Mouse (Mus musculus) kidney, postnatal 25 days (tissue): ENCODE data around the gene Fam83f.

Source experiments
- DNase-seq, 2 experiments: peaks; one replicate each; pipeline ENCODE4 v3.0.0; 2021; ENCODE audit warnings: mixed read lengths in 2 of 2

Gene Fam83f

DNA sequence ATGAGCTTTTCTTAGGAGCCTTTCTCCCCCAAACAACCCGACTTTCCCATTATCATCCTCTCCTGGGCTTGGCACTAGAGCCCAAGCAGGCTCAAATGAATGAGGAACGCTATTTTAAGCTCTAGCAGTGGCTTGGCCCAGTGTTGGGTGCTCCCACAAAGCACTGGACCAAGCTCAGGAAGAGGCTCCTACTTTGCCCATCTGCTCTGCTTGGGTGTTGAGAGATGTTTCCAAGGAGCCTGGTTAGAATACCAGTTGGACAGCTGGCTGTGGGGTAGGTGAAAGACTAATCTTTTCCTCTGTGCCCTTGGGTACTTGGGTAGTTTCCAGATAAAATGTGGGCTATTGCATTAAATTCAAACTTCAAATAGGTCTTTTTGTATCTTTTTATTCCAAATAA is 1.2 kb downstream of the Fam83f start:
- DNase-seq = no peak

DNA sequence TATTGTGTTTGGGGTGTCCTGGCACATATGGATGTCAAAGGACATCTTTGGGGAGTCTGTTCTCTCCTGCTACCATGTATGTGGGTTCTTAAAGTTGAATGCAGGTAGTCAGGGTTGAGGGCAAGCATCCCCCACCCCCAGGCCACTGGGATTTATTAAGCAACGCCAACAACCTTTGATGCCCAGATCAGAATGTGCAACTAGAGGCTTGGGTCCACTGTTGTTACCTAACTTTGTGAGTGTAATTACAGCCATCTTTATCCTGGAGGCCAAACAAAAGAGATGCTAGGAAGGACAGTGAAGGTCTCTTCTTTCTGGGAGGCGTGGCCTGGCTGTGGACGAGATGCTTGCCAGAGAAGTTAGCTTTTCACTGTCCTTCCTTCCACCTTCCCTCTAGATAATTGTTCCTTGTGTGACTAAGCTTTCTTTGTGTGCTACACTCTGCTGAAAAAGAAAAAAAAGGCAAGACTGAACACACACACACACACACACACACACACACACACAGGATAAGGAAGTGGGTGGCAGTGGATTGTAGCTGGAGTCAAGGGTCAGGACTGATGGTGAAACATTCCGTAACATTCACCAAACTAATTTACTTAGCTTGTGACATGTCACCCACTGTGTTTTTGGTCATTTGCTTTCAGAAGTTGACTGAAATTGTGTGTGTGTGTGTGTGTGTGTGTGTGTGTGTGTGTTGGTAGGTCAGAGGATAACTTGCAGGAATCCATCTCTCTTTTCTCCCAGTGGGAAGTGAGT is 1.9 kb downstream of the Fam83f start:
- no peak for DNase-seq

DNA sequence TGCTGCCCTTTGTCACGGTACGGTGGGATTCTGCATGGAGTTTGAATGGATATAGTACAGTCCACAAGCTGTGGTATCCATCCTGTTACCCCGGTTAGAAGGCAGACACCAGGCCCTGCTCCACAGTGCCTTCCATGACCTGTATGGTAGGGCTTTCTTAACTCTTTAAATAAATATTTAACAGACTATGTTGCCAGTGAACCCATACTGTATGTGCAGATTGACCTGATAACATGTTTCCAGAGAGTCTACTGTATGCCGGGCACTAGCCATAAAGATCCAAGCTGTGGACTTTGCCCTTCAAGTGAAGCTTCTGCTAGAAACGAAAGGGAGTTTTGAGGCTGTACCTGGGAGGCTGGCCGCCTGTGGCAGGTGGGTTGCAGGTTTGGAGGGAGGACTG is 3.1 kb downstream of the Fam83f start:
- no peak for DNase-seq

DNA sequence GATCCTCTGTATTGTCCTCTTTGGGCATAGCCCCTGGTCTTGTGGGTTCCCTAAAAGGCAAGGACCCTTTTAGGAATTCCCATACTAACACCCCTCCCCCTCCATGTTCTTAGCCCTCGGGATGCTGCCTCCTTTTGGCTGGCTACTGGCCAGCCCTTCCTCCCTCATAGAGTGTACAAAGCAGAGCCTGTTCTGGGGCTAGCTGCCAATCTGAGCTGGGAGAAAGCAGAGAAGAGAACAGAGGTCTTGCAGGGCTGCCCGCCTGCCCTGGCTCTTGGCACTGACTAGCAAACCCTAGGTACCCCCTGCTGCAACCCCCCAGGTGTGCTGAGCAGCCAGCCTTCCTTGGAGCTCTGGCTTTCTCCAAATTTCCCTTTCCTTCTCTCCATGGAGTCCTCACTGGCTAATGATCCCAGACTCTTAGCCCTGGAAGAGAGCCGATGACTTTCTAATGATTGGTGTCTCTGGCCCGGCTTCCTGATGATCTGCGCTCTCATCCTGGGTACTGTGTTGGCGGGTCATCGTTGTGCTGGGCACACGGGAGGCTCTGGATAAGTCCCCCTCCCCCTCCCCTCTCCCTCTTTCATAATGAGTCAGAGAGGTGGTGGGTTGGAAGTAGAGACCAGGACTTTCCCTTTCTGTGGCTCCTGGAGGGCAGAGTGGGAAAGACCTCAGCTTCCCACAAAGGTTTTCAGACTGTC is 8.0 kb downstream of the Fam83f start:
- DNase-seq = peak; percentile 83 to 90

DNA sequence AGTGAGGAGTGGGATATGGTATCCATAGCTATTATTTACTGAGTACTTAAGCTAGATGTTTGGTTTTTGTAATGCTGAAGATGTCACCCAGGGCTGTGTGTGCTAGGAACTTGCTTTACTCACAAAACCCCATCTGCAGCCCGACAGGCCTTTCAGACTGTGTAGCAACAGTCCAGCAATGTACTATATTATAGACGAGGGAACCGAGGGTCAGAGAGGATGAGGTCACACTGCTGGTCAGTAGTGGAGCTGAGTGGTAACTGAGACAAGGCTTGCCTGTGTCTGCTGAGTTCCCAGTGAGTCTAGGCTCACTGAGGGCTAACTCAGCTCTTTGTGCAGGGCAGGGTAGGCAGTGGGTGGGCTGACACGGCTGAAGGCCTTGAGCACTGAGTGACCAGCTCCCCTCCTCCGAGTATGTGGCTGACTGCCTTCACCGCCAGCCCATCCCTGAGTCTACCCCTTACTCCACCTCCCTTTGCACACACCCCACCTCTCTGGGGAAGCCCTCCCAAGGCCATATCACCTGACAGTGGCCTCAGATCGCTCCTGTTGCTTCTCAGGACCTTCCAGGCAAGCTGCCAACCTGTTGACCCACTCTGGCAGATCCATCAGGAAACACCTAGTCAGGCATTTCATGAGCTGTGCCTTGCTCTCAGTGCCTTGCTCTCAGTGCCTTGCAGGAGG is 8.8 kb downstream of the Fam83f start:
- peak; percentile 90 to 93 for DNase-seq

DNA sequence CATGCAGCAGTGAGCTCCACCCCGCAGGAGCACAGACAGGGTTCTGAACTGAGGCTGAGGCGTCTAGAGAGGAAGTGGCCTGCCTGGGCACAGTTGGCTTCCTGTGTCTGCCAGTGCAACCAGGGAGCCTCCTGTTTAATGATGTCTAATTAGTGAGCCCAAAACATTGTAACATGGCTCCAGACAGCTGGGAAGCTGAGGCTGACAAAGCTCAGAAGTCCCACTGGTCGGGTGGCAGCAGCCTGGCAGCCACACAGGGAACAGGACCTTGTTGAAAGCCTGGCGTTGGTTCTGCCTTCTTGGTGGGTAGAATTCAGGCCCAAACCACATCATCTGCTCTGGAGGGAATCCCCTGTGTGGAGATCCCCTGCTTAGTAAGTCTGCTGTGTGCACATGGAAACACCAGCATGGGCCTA is 9.8 kb downstream of the Fam83f start:
- DNase-seq = no peak

DNA sequence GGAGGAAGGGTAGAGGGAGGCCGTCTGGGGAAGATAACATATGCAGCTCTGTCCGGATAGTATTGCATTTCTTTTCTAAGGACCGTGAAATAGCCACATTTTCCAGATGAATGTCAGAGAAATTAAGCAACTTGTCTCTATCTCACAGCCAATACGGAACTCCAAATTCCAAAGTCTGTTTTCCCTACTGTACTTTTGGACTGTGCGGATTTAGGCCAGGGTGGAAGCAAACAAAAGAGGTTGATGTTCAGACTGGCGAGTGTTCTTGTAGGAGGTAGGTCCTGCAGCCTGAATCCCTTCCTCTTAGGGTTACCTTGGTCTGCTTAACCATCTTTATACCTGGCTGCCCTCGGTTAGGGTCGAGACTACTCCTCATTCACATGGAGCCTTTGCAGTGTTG is 10.7 kb downstream of the Fam83f start:
- DNase-seq = peak in 1 of 2 experiments; percentile 31

DNA sequence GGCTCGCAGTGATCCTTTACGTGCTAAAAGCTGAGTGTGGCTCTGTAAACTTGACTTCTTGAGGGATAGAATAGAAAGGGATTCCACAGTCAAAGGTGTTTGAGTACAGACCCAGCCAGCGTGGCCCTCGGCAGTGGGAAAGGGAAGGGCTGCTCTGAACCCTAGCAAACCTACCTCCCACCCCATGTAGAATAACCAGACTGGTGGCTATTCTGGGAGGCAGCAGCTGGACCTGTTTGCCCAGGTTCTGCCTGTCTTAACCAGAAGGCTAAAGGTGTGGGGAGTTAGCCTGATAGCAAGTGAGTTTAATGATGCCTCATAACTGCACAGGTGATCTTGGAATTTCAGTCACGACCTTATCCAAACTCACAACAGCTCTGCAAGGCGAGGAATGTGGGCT is 11.5 kb downstream of the Fam83f start:
- peak; percentile 44 to 81 for DNase-seq

DNA sequence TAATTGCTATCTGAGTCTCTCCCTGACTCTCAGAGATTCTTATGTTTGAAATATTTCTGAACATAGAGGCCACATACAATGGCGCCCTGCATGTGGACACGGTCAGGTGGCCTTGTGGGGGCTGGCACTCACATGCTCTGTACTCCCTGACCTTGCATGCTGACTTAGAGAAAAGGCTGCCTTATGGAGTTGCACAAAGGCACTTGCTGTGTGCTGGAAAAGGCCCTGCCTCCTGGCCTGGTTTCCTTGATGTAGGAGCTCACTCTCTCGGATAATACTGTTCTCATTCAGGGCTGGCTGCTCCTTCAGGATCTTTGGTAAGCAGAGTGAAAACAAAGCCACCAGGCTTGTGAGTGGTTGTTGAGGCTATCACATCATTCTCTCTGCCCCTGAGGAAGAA is 12.3 kb downstream of the Fam83f start:
- DNase-seq = peak; percentile 29 to 52

DNA sequence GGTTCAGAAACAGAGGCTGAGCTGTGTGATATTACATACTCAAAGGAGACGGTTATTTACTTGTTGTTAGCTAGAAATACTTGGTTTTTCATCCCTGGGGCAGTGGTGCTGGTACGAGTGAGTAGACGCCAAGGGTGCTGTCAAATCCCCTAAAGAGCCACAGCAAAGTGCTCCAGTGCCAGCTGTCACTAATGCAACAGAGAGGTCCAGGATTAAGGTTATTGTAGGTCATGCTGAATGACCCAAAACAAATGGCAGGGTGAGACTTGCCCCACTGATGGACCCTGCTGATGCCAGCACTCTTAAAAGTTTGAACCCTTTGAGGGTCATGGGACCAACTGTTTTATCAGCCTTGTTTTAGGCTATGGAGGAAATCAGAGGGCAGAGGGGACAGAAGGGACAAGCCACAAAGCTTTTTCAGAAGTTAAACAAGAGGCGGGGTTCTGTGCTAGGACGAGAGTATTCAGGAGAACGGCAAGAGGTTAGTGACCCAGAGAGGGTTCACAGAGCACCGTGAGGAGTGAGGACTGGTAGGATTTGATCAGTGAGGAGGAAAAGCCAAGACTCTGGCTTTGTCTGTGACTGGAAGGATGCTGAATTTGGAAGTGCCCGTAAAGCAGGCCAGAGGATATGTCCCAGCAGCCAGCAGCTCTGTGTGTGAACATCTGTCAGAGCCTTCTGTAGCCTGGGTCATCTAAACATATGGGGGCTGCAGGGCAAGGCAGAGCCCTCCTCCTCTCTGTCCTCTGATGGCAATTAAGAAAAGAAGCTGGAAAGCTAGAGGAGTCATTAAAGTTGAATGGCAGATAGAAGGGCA is 13.3 kb downstream of the Fam83f start:
- peak in 1 of 2 experiments; percentile 26 for DNase-seq

DNA sequence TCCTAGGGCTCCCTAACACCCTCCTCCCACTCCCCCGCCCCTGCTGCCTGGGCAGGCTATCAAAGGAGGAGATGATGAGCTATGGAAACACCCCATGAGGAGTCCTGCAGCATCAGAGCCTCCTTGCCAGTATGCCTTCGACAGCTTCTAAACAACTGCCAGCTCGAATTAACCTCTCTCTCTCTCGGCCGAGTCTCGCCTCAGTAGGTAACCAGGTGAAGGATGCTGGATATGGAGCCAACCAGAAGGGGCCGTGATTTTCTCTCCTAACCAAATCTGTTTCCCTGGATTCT is 13.9 kb downstream of the Fam83f start:
- DNase-seq = peak in 1 of 2 experiments; percentile 33

DNA sequence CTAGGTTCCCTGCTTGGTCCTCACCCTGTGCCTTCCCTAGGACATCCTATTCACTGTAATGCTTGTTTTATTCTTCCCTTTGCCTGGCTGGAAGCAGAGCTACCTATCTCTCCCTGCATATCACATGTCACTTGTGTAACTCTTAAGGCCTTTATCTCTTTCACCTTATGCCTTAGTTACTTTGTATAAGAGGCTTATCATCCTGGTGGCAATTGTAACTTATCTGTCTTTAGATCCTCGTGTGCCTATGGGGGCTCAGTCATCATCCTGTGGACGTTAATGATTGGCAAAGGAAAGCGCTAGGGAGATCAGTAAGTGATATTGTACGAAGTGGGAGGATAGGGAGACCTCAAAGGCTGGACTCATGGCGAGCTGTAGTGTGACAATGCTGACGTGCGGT is 16.9 kb downstream of the Fam83f start:
- DNase-seq = no peak

DNA sequence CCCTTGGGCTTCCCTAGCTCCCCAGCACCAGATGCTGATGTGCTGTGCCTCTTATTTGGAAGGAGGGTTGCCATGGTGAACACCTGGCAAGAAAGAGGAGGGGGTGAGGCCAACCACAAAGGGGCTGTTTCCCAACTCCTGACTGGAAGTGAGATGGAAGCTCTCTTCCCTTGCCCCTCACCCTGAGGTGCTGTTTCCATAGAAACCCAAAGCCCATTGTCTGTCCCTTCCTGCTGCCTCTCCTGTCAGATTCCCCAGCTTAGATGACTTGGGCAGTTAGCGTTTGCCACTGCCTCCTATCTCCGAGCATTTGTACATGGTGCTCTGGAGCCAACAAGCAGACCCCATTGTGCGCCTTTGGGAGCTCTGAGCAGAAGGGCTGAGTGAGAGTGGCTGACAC is 21.8 kb downstream of the Fam83f start:
- no peak for DNase-seq

DNA sequence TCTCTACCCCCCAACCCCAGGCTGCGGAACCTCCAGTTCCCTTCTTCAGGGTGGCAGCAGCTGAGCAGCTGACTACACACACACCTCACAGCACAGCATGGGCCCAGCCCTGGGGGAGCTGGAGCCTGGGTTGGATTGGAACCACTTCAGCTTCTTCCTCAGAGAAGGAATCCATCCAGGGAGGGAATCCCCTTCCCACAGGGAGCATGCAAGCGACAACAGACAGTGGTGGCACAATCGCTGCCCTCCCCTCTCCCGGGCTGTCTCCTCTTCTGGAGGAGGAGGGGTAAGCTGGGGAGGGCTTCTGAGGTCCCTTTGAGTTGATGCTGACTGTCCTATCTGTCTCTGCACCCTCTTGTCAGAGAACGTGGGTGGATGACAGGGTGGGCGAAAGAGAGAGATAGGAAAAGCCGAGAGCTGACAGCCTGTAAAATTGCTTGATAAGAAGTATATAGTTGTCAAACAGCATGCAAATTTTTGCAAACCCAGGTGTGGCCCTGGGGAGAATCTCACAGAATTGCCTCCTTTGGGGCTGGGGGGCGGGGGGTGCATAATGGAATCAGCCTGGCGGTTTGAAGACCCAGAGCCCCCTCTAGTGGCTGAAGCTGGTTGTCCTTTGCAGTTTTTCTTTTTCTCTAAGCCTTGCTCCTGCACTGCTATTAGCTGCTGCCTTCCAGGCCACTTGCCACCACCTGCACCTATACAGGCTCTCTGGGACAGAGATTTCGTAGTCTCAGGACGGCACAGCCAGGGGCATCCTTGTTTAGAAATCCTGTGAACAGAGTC is 22.7 kb downstream of the Fam83f start:
- peak; percentile 60 to 77 for DNase-seq

DNA sequence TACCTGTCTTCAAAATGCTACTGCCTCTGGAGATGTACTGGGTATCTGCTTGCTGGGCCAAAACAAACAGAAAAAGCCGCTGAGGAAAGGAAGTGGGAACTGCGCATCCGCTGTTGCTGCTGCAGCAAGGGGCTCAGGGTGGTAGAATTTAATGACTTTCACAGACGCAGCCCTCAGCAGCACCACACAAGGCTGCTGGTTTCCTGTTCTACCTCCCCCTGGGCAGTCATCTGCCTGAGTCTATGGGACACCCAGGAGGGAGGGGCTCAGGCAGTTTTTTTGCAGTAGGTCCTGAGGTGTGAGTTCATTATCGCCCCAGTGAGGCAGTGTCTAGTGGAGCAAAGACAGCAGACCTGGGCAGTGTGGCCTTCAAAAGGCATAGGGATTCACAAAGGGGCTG is 25.9 kb downstream of the Fam83f start:
- no peak for DNase-seq

DNA sequence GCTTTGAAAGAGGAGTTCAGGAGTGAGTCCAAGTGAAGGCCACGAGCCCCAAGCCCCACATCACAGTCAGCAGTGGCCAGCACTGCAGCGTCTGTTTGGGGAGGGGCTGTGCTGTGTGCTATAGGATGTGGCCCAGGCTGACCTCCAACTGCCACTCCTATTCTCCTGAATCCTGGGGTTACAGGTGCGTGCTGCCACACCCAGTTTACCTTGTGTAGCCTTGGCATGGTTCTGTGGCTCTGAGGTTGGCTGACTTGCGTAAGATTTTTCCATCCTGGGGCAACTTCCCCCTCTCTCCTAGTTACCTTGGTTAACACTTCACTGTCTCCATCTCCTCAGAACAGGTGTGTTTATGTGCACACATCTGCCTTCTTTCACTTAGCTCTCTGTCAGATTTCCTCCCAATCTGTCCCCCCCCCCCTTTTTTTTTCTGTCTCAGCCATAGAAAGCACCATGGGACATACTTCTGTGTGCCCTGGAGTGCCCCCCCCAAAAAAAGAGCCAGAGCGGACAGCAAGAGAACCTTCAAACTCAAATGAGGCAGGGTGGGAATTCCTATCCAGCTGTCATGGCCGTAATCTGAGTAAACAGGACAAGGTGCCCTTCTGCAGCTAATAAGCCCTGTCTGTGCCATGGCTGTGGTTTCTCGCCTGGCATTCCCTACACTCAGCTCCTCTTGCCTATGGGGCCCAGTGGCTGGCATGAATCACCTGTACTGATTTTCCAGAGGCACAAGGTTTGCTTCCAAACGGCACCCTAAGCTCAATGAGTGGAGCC is 30.0 kb downstream of the Fam83f start:
- DNase-seq = no peak

DNA sequence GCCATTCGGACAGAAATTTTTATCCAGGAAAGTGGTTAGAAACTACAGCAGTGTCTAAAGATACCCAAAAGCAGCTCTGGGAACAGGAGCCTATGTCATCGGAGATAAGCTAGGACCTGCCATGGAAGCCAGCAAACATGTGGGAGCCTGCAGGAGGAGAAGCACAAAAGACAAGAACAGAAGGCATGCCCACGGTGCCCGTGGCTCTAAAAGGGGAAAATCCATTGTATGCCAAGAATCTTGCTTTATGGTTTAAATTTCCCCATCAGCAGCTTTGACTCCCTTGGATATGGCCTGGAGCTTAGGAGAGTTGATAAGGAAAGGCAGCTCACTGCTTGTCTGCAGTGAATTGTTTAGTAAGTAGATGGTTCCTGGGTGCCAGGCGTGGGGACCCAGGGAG is 31.3 kb downstream of the Fam83f start:
- DNase-seq = no peak

DNA sequence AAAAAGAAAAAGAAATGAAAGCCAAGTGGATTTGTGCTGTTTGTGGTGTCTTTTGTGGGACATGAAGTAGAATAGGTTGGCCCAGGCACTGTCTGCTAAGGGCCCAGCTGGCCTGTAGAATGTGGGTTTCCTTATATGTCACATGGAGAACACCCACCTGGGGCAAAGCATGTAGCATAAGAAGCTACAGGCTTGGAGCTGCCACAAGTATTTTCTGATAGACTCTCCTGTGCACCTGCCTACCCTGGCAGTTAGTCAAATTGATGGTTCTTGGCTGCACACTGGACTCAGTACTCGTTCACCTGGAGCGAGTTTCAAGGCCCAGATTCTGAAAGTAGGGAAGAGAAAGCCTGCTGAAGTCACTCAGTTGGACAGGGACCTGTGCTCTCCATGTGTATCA is 31.8 kb downstream of the Fam83f start:
- DNase-seq = no peak

DNA sequence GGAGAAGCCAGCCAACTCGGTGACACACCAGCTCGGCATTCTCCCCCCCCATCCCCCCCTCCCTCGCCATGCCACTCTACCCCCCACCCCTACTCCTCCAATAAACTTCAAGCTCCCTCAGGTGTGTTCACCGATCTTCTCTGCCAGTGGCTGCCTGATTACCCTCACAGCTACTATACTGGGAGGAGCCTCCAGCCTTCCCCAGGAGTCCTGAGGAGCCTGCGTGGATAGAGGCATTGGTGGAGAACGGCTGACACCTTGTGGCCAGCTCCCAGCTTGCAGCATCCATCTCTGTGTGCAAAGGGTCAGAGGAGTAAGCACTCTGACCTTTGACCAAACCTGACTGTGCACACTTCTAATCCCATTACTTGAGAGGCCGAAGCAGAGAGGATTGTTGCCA is 32.6 kb downstream of the Fam83f start:
- DNase-seq = peak; percentile 89 to 93

DNA sequence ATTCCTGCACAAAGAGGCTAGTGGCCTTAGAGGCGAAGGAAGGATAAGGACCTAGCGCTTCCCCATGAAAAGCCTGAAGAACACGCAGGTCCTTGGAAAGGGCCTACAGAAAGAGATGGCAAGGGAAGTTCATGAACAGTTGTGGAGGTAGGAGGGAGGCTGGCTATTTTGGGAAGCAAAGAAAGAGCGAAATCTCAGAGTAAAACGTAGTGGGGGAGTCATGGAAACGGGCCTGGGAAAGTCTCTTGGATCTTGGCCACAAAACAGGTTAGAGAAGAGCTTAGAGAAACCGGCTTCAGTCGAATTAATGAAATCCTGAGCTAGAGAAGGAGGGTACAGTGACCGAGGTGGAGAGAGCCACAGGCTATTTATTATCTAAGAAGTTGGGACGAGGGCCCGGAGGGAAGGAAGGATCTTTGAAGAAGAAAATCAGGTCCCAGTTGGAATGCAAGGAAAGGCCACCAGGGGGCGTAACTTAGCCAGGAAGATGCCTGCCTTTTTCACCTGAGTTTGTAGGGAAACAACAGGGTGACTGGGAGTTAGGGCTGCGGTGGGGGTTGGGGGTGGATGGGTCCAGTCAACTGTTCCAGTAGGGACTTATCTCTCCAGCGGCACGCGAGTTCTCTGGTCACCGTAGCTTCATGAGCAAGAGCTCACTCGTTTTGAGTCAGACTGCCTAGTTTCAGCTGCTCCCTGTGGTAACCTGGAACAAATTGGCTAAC is 34.3 kb downstream of the Fam83f start:
- peak; percentile 89 to 93 for DNase-seq

DNA sequence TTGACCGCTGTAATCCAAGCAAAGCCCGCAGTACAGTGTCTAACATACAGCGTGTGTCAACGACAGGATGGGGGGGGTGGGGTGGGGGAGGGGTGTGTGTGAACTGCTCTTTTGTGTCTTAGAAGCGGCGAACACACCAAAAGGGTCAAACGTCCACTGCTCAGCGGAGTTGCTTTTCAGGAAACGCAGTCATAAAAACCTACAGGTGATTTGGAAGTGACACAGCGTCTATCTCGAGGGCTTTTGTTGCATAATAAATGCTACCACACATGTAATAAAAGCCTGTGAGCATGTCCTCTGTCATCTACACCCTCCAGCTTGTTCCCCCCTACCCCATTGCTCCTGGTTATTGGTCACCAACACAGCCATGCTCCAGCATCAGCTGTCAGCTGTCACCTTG is 34.9 kb downstream of the Fam83f start:
- no peak for DNase-seq
